ENCODE assay signal across 9 mouse cellular contexts in the genomic region with DNA sequence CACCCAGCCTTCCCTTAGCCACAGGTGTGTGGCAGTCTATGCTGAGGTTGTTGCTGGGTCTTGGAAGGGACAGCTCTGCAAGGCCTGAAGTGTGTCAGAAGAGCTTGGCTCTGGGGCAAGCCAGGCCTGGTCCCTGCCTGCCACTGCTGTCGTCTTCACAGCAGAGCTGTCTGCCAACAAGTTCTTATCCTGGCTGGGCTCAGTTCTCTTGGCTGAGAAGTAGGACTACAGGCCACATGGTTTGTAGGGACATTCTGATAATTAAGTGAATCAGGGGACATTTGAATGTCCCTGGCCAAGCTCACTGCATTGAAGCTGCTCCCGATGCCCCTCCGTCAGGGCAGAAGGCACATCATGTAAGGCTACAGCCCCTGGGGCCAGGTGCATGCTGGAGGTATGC. TPM values are rescaled to one million over a fixed set of nuclear protein-coding genes. Genes with fewer than 3 reads are reported as not detected.
DNase-seq lines count a peak whose midpoint lies in the region; ATAC-seq and TF ChIP-seq lines count a peak whose summit lies in the region.
"Had no signal": no experiment of that assay in that cellular context is flagged by ENCODE, and none has a peak within 500 bp of the region (broad histone marks: within the 10 kb centered on the region; RNA-seq: fewer than 3 reads in every experiment).

No protein-coding gene starts in this region.

- H3K36me3 ChIP-seq in lung, embryonic 14.5 days (ENCODE audit: insufficient read depth): no peaks in the 10 kb centered on the region
- no peaks in the 10 kb centered on the region for H3K36me3 ChIP-seq in heart, adult 2 months (ENCODE audit: control insufficient read depth, insufficient read depth, low read length)
- H3K36me3 ChIP-seq in intestine, postnatal 0 days (ENCODE audit: control insufficient read depth, insufficient read depth): no peaks in the 10 kb centered on the region
- no peaks in the 10 kb centered on the region for H3K36me3 ChIP-seq in stomach, embryonic 14.5 days (ENCODE audit: control insufficient read depth, insufficient read depth, low read length)

- 60% methylated on average over 3 of the region's 3 CpGs for WGBS in lung, embryonic 14.5 days
- WGBS in heart, adult 2 months: 36% methylated on average over 3 of the region's 3 CpGs
- WGBS in intestine, postnatal 0 days: 76% methylated on average over 3 of the region's 3 CpGs
- WGBS in stomach, embryonic 14.5 days: 65% methylated on average over 3 of the region's 3 CpGs

- TF ChIP-seq CTCF in lung, embryonic 14.5 days (IDR thresholded peaks at IDR 0.05; ENCODE audit: low read depth): no peak
- TF ChIP-seq CTCF in heart, adult 2 months (IDR thresholded peaks at IDR 0.05): no peak
- TF ChIP-seq CTCF in intestine, postnatal 0 days (IDR thresholded peaks at IDR 0.05; ENCODE audit: low read depth): no peak

- peak; percentile 69 for DNase-seq in lung, embryonic 14.5 days
- DNase-seq in lung, postnatal 14 days: no peak
- peak; percentile 55 to 79 for DNase-seq in heart, adult 2 months
- no peak for DNase-seq in ovary, postnatal 10 days (ENCODE audit: low spot score)
- DNase-seq in left cerebral cortex, adult 9 months (ENCODE audit: low spot score in 2 of 2): no peak
- DNase-seq in yolk sac, embryonic 10.5 days (ENCODE audit: low spot score): no peak

- peak overlapping the region; percentile 63 for H3K4me3 ChIP-seq in lung, embryonic 14.5 days (ENCODE audit: low read depth, low read length)
- H3K4me3 ChIP-seq in heart, adult 2 months: peak overlapping the region; percentile 64
- H3K4me3 ChIP-seq in intestine, postnatal 0 days (ENCODE audit: low read depth, low read length): no peak overlapping the region
- H3K4me3 ChIP-seq in stomach, embryonic 14.5 days (ENCODE audit: low read depth, low read length): peak overlapping the region; percentile 65

- H3K27me3 ChIP-seq in lung, embryonic 14.5 days (ENCODE audit: insufficient read depth, low read length): peaks cover 27% of the 10 kb centered on the region
- H3K27me3 ChIP-seq in heart, adult 2 months (ENCODE audit: control insufficient read depth, insufficient read depth, low read length): no peaks in the 10 kb centered on the region
- peaks cover 26% of the 10 kb centered on the region for H3K27me3 ChIP-seq in intestine, postnatal 0 days (replicated peaks; ENCODE audit: control insufficient read depth, insufficient read depth, low read length)
- no peaks in the 10 kb centered on the region for H3K27me3 ChIP-seq in stomach, embryonic 14.5 days (ENCODE audit: control insufficient read depth, insufficient read depth, low read length)
- H3K27me3 ChIP-seq: Patski had no signal

- no peak overlapping the region for H3K27ac ChIP-seq in lung, embryonic 14.5 days (ENCODE audit: low read depth)
- H3K27ac ChIP-seq in heart, adult 2 months: peak overlapping the region; percentile 78
- no peak overlapping the region for H3K27ac ChIP-seq in intestine, postnatal 0 days (ENCODE audit: low read depth, low read length)
- no peak overlapping the region for H3K27ac ChIP-seq in stomach, embryonic 14.5 days (ENCODE audit: low read length)

- peaks cover 29% of the 10 kb centered on the region for H3K4me1 ChIP-seq in lung, embryonic 14.5 days (ENCODE audit: insufficient read depth)
- H3K4me1 ChIP-seq in heart, adult 2 months (ENCODE audit: control insufficient read depth, insufficient read depth, low read length): peaks cover 45% of the 10 kb centered on the region
- 0 out of 2 replicates have a peak, but pooled peaks cover 3% of the 10 kb centered on the region for H3K4me1 ChIP-seq in intestine, postnatal 0 days (replicated peaks; ENCODE audit: control insufficient read depth, insufficient read depth, low read length)
- peaks cover 65% of the 10 kb centered on the region for H3K4me1 ChIP-seq in stomach, embryonic 14.5 days (ENCODE audit: control insufficient read depth, insufficient read depth, low read length)

- peak; percentile 87 for TF ChIP-seq EP300 in heart, adult 2 months (IDR thresholded peaks at IDR 0.05; ENCODE audit: insufficient read depth, low read depth, low read length)

- H3K9ac ChIP-seq in lung, embryonic 14.5 days: peak overlapping the region; percentile 9; the same call in 1 of the 2 replicates
- H3K9ac ChIP-seq in heart, adult 2 months (ENCODE audit: low read depth, low read length): peak overlapping the region; percentile 86
- H3K9ac ChIP-seq in intestine, postnatal 0 days (ENCODE audit: low read depth, low read length): peak overlapping the region; percentile 31; the same call in 1 of the 2 replicates
- no peak overlapping the region for H3K9ac ChIP-seq in stomach, embryonic 14.5 days (replicated peaks; ENCODE audit: low read depth, low read length)

- TF ChIP-seq POLR2A in heart, adult 2 months (IDR thresholded peaks at IDR 0.05; ENCODE audit: insufficient read depth, low read depth, low read length): 0 out of 2 replicates have a peak, but pooled peaks have one; percentile 22

- no peaks in the 10 kb centered on the region for H3K9me3 ChIP-seq in lung, embryonic 14.5 days (ENCODE audit: low read depth, low read length)
- no peaks in the 10 kb centered on the region for H3K9me3 ChIP-seq in intestine, postnatal 0 days (ENCODE audit: control insufficient read depth)
- H3K9me3 ChIP-seq in stomach, embryonic 14.5 days (ENCODE audit: control insufficient read depth, low read depth, low read length): no peaks in the 10 kb centered on the region

- no peak for ATAC-seq in lung, embryonic 14.5 days (ENCODE audit: insufficient read depth)
- no peak for ATAC-seq in intestine, postnatal 0 days
- ATAC-seq in stomach, embryonic 14.5 days (ENCODE audit: insufficient number of reproducible peaks, insufficient read depth, low FRiP score, low read depth): no peak
- ATAC-seq: Patski had no signal

- H3K4me2 ChIP-seq in lung, embryonic 14.5 days: peak overlapping the region; percentile 96
- peak overlapping the region; percentile 95 for H3K4me2 ChIP-seq in intestine, postnatal 0 days (replicated peaks; ENCODE audit: low read depth)
- peak overlapping the region; percentile 96 for H3K4me2 ChIP-seq in stomach, embryonic 14.5 days (replicated peaks; ENCODE audit: low read depth, low read length)

- intact Hi-C loops in heart, adult 2 months (cut with DNase I): loop anchor here (5.0 kb wide), 1 partner anchor 35 kb away; no protein-coding TSS in a partner anchor

- peaks cover 3% of the 10 kb centered on the region; the same call in 1 of the 2 replicates for H3K79me2 ChIP-seq in heart, adult 2 months (replicated peaks; ENCODE audit: control insufficient read depth, insufficient read depth, low read length)

RNA-seq across cellular contexts. Expression of a gene that starts 3.6 kb away (rescaled TPM):
- 12.7 and 14.3 TPM in 2 replicates for polyA plus RNA-seq in lung, embryonic 14.5 days (2014; fragmentation: Nextera tagmentation; extraction: Ambion mirVana)
- total RNA-seq in heart, adult 2 months (2021): 10 to 100 TPM; 21.0 to 24.3 TPM
- 12.1 and 12.8 TPM in 2 replicates for polyA plus RNA-seq in heart, adult 2 months (2012; rRNA removed)
- 6.4 and 7.8 TPM in 2 replicates for polyA plus RNA-seq in intestine, postnatal 0 days (2015; fragmentation: Nextera tagmentation; extraction: Ambion mirVana)
- 11.1 and 11.6 TPM in 2 replicates for polyA plus RNA-seq in stomach, embryonic 14.5 days (2014; fragmentation: Nextera tagmentation; extraction: Ambion mirVana)

RNA-seq across cellular contexts. Expression of a gene that starts 54.6 kb away (rescaled TPM):
- not detected in 2 replicates for polyA plus RNA-seq in lung, embryonic 14.5 days (2014; fragmentation: Nextera tagmentation; extraction: Ambion mirVana)
- total RNA-seq in heart, adult 2 months (2021): not detected
- polyA plus RNA-seq in heart, adult 2 months (2012; rRNA removed): 1.0 TPM in 1 of 2 replicates, not detected in the other
- polyA plus RNA-seq in intestine, postnatal 0 days (2015; fragmentation: Nextera tagmentation; extraction: Ambion mirVana): 0.29 TPM in 1 of 2 replicates, not detected in the other
- 1.2 and 2.0 TPM in 2 replicates for polyA plus RNA-seq in stomach, embryonic 14.5 days (2014; fragmentation: Nextera tagmentation; extraction: Ambion mirVana)

Comparison
In these comparisons a context has a peak if more than half of its experiments do, and no peak if none do; other contexts are left out.
1. DNase-seq: peak in lung, embryonic 14.5 days (single experiment) and heart, adult 2 months (2 of 2); none in lung, postnatal 14 days (single experiment), ovary, postnatal 10 days (single experiment), left cerebral cortex, adult 9 months (0 of 2) and yolk sac, embryonic 10.5 days (single experiment).
2. Peak in every context shown above with its lines, with median percentiles within 50 percentile points of each other: H3K4me2 ChIP-seq.